Mouse (Mus musculus): ENCODE measurements at regions not wholly inside any gene's neighbourhood (a gene's known extent, or its start where the extent isn't known, plus 50 kb on each side); places are given as distances from the start of the nearest gene placed in this dataset.

DNA sequence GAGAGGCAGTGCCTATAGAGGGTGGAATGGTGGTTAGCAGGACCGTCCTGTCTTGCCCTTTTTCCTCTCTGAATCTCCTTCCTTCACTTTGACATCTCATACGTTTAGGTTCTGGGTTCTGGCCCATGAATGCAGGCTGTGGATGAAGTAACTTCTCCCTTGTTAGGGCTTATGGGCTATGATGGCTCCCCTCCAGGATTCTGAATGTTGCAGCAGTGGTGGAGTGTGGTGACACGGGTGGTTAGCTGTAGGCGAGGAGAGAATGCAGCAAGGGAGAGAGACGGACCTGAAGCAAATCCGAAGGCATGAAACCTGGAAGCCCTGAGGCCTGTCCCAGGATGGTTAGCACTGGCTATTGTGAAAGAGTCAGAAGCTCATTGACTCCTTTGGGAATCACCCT is 204.4 kb upstream of the Gm5148 start:
- Histone ChIP-seq H3K36me3 (replicated peaks) (no peaks in the 10 kb centered on the region), H3K4me3 (no peak overlapping the region)
- WGBS: 88% methylated on average over 6 of the region's 6 CpGs

DNA sequence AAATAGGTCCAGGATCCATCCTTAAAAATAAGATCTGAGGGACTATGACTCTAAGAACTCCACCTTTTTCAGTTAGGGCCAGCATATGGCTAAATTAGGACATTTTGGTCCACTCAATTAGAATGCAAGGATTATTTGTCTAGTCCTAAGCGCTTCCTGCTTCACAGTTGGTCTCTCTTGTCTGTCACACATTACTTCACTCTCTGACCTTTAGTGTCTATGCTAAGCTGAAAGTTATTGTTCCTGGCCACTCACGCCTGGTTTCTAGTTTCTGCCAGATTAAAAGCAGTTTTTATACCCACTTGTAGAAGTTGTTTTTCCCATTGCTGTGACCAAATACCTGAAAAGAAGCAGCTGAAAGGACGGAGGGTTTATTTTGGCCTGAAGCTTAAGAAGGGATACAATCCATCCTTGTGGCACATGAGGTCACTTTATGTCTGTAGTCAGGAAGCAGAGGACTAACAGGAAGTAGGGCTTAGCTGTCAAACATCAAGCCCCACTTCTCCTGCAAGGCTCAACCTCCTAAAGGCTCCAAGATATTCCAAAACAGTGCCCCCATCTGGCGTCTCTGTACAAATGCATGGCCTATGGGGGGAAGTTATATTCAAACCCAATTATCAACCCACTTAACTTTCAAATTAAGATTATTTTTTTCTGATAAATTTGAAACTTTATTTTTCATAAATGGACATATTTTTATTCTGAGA is 195.3 kb upstream of the Gm5148 start:
- WGBS: 60% methylated on average over 4 of the region's 4 CpGs
- H3K4me3 ChIP-seq: no peak overlapping the region
- no peaks in the 10 kb centered on the region for H3K36me3 ChIP-seq (replicated peaks)
- H3K9me3 ChIP-seq: no peaks in the 10 kb centered on the region
- DNase-seq (ENCODE audit: extremely low spot score, low spot score): no peak
- H3K27me3 ChIP-seq (ENCODE audit: poor library complexity, severe bottlenecking): peaks cover 18% of the 10 kb centered on the region
- H3K27ac ChIP-seq: no peak overlapping the region; the same call in 1 of the 2 replicates
- H3K4me1 ChIP-seq: peaks cover 11% of the 10 kb centered on the region

More for the DNA sequence above, 204.4 kb upstream of the Gm5148 start:
- 0 out of 2 replicates have a peak, but pooled peaks cover 3% of the 10 kb centered on the region for H3K4me1 ChIP-seq
- H3K9me3 ChIP-seq: peaks cover 4% of the 10 kb centered on the region; the same call in 1 of the 2 replicates
- no peak overlapping the region for H3K27ac ChIP-seq
- H3K27me3 ChIP-seq (ENCODE audit: poor library complexity, severe bottlenecking): 0 out of 2 replicates have a peak, but pooled peaks cover 5% of the 10 kb centered on the region
- DNase-seq (ENCODE audit: extremely low spot score, low spot score): no peak

DNA sequence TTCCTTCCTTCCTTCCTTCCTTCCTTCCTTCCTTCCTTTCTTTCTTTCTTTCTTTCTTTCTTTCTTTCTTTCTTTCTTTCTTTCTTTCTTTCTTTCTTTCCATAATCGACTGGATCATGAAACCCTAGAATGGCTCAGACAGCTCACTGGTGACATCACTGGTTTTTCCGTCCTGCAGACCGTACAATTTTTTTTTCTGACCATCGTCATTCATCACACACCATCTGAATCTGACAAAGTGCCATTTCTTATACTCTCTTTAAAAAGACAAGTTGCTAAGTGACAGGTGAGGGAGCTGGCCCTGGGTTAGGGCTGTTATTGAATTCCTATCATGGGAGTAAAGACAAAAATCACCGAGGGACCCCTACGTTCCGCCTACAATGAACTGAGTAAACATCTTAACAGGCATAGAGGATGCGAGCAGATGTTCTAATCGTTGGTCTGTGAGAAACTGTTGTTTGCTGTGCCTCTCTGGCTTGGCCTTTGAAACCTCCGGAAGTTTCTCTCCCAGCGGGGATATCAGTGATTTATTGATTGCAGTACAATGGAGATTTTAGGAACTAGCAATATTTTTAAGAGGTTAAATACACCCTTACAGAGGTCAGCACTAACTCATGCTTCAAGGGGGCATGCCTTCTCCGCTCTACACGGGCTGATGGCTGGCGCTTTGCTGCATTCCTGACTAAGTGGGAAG is 192.6 kb upstream of the Gm5148 start:
- DNase-seq (ENCODE audit: extremely low spot score, low spot score): no peak
- Histone ChIP-seq H3K27ac (no peak overlapping the region; the same call in 1 of the 2 replicates), H3K4me3 (no peak overlapping the region), H3K36me3 (replicated peaks) (no peaks in the 10 kb centered on the region), H3K9me3 (no peaks in the 10 kb centered on the region), H3K4me1 (peaks cover 11% of the 10 kb centered on the region), H3K27me3 (ENCODE audit: poor library complexity, severe bottlenecking) (peaks cover 12% of the 10 kb centered on the region)
- WGBS: 60% methylated on average over 14 of the region's 14 CpGs

DNA sequence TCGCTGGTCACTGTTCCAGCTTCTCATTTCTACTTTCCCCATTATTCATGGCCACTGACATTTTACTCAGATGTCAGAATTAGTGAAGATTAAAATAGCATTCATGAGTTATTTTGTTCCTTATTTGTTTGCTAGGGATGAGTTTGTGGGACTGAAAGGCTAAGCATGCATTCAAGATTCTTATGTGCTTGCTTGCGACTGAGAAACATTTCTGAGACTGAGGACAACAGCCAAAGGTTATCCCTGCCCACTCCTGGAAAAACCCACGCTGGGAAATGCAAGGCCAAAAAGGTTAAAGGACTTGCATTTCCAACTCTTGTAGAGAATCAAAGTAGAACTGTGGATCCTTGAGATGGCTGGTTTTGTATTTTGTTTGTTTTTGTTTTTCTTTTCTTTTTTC is 192.0 kb upstream of the Gm5148 start:
- Histone ChIP-seq H3K9me3 (no peaks in the 10 kb centered on the region), H3K27ac (no peak overlapping the region), H3K36me3 (replicated peaks) (no peaks in the 10 kb centered on the region), H3K4me1 (peaks cover 11% of the 10 kb centered on the region), H3K27me3 (ENCODE audit: poor library complexity, severe bottlenecking) (peaks cover 11% of the 10 kb centered on the region), H3K4me3 (no peak overlapping the region)
- DNase-seq (ENCODE audit: extremely low spot score, low spot score): no peak
- WGBS: 69% methylated on average over 3 of the region's 3 CpGs

DNA sequence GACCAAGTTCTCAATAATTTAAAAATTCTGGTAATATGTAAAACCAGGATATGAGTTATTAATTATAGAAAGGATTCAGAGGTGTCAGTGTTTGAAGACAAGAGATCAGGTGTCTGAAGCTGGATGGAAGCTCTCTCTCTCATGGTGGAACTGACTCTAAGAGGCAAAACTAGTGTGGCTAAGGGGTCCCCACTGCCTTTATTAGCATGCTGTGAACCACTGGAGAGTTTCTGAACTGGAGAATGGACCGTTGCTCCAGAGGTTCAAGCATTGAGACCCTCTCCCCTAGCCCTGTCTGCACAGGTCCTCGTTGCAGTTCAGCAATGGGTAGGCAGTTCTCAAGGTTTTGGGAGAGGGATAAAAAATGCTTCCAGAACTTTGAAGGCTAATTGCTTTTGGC is 191.4 kb upstream of the Gm5148 start:
- 75% methylated on average over 2 of the region's 2 CpGs for WGBS
- H3K36me3 ChIP-seq (replicated peaks): no peaks in the 10 kb centered on the region
- peaks cover 11% of the 10 kb centered on the region for H3K4me1 ChIP-seq
- DNase-seq (ENCODE audit: extremely low spot score, low spot score): no peak
- H3K27ac ChIP-seq: no peak overlapping the region
- H3K9me3 ChIP-seq: no peaks in the 10 kb centered on the region
- H3K4me3 ChIP-seq: no peak overlapping the region
- H3K27me3 ChIP-seq (ENCODE audit: poor library complexity, severe bottlenecking): peaks cover 5% of the 10 kb centered on the region; the same call in 1 of the 2 replicates

DNA sequence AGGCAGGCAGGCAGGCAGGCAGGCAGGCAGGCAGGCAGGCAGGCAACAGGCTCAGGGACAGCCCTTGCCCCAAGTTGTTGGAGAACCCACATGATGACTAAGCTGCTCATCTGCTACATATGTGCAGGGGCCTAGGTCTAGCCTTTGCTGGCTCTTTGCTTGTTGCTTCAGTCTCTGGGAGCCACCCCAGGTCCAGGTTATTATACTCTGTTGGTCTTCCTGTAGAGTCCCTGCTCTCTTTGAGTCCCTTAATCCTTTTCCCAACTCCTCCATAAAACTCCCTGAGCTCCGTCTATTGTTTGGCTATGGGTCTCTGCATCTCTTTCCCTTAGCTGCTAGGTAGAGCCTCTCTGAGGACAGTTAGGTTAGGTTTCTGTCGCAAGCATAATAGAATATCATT is 189.8 kb upstream of the Gm5148 start:
- 87% methylated on average over 2 of the region's 2 CpGs for WGBS
- H3K27me3 ChIP-seq (ENCODE audit: poor library complexity, severe bottlenecking): peaks cover 5% of the 10 kb centered on the region; the same call in 1 of the 2 replicates

DNA sequence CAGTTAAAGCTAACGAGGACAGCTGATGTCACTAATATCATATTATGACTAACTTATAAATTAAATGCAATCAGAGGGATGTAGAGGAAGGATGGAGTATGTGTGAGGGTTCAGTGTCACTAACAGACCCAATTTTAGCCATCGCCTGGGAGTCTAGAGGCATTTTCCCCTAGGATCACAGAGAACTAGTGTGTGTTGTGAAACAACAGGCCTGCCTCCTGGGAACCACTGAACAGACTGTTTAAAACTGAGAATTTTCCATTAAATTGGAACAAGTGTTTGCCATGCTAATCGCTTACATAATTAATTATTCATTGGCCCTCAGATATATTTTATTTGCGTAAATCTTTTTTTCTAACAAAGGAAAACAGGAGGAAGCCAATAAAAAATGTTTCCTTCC is 185.5 kb upstream of the Gm5148 start:
- 94% methylated on average over 4 of the region's 4 CpGs for WGBS

More for the DNA sequence above, 189.8 kb upstream of the Gm5148 start:
- no peak for DNase-seq (ENCODE audit: extremely low spot score, low spot score)
- Histone ChIP-seq H3K9me3 (no peaks in the 10 kb centered on the region), H3K36me3 (replicated peaks) (no peaks in the 10 kb centered on the region), H3K27ac (no peak overlapping the region), H3K4me3 (no peak overlapping the region), H3K4me1 (peaks cover 11% of the 10 kb centered on the region)

DNA sequence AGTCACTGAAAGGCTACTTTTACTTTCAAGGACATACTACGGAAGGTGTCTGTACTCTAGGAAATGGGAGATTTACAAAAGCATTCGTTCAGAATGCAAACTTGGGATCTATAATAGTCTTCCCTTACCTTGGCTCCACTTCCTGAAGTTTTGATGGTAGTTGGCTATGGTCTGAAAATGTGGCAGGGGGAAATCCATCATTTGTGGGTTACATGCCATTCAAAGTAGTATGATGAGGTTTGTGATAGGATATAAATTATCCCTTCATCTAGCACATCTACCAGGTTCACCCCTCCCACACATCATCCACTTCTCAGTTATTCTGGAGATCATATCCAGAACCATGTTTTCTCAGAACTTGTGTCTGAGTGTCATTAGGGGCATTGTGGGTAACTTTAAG is 184.7 kb upstream of the Gm5148 start:
- DNase-seq (ENCODE audit: extremely low spot score, low spot score): no peak
- no peak overlapping the region for H3K4me3 ChIP-seq
- no peak overlapping the region for H3K27ac ChIP-seq
- H3K27me3 ChIP-seq (ENCODE audit: poor library complexity, severe bottlenecking): no peaks in the 10 kb centered on the region
- peaks cover 20% of the 10 kb centered on the region for H3K4me1 ChIP-seq
- H3K9me3 ChIP-seq: no peaks in the 10 kb centered on the region
- 85% methylated on average over 2 of the region's 2 CpGs for WGBS
- H3K36me3 ChIP-seq (replicated peaks): no peaks in the 10 kb centered on the region

More for the DNA sequence above, 185.5 kb upstream of the Gm5148 start:
- Histone ChIP-seq H3K4me3 (no peak overlapping the region), H3K4me1 (peaks cover 20% of the 10 kb centered on the region), H3K27ac (no peak overlapping the region), H3K27me3 (ENCODE audit: poor library complexity, severe bottlenecking) (peaks cover under 1% of the 10 kb centered on the region; the same call in 1 of the 2 replicates), H3K9me3 (no peaks in the 10 kb centered on the region), H3K36me3 (replicated peaks) (no peaks in the 10 kb centered on the region)
- DNase-seq (ENCODE audit: extremely low spot score, low spot score): no peak

DNA sequence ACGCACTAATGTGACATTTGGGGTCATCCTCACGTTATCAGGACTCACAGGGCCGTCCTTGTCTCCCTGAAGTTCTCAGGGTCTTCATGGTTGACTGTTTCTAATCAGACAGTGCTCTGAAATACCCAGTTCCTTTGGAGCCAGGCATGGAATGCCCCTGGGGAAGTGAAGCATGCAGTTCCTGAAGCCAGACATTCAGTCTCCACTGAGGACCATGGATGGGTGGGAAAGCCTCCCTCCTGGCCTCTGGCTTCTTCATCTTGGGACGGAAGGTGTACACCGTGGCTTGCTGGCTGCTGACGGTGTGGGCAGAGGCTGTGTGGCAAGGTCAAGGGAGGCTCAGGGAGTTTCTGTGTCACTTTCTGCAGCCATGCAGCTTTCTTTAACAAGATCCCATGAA is 184.2 kb upstream of the Gm5148 start:
- no peak overlapping the region for H3K4me3 ChIP-seq
- no peaks in the 10 kb centered on the region for H3K36me3 ChIP-seq (replicated peaks)
- 65% methylated on average over 6 of the region's 6 CpGs for WGBS
- H3K9me3 ChIP-seq: no peaks in the 10 kb centered on the region
- H3K27me3 ChIP-seq (ENCODE audit: poor library complexity, severe bottlenecking): no peaks in the 10 kb centered on the region
- peak overlapping the region; percentile 48; the same call in 1 of the 2 replicates for H3K27ac ChIP-seq
- H3K4me1 ChIP-seq: peaks cover 20% of the 10 kb centered on the region
- no peak for DNase-seq (ENCODE audit: extremely low spot score, low spot score)

DNA sequence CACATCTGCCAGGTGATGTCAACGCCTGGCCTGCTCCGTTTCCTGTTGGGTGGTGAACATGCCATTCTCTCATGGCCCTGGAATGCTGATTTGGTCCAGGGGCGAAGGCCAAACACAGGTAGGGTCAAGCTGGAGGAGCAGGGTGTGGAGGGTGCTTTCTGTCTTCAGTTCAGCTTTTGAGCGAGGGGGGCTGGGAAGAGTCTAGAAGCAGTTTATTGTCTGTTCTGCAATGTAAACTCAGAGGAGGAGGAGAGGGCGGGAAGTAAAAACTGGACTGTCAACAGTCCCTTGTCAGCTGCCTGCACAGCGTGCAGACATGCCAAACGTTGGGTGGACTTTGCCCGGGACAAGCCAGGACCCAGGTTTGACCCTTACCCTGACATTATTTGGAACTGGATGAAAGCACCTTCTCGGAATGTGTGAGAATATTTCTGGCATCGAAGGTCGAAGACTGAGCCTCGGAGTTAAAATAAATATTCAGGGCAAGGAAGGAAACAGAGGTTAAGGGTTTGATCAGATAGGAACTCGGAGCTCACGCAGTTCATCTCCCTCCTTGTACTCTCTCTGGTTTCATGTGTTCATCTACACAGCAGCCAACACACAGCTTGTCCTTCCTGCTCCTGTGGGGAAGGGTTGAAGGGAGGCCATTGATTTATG is 183.3 kb upstream of the Gm5148 start:
- H3K4me1 ChIP-seq: peaks cover 20% of the 10 kb centered on the region
- H3K9me3 ChIP-seq: no peaks in the 10 kb centered on the region
- H3K27ac ChIP-seq: peak overlapping the region; percentile 60; the same call in 1 of the 2 replicates
- WGBS: 76% methylated on average over 14 of the region's 14 CpGs
- H3K36me3 ChIP-seq (replicated peaks): no peaks in the 10 kb centered on the region
- no peak for DNase-seq (ENCODE audit: extremely low spot score, low spot score)
- H3K27me3 ChIP-seq (ENCODE audit: poor library complexity, severe bottlenecking): no peaks in the 10 kb centered on the region
- H3K4me3 ChIP-seq: no peak overlapping the region

DNA sequence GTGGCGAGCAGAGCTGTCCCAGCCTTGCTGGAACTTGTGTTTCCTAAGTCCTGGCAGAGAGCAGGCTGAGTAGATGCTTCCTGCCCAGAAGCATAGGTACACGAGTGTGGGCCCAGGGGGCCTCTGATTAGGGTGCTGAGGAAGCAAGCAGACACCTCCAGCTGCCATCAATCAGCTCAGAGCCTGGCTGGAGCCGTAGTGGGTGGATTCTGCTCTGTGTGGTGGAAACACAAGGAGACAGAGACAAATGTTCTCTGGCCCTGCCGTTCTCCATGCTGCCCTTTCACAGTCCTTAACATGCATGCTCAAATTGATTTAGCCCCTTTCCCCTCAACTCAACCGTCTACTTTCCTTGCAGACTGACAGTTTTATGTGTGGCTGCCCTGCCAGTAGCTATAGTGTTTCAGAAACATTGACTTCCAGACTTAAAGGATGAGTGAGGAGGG is 182.5 kb upstream of the Gm5148 start:
- WGBS: 48% methylated on average over 5 of the region's 5 CpGs
- H3K4me3 ChIP-seq: no peak overlapping the region
- DNase-seq (ENCODE audit: extremely low spot score, low spot score): no peak
- H3K9me3 ChIP-seq: no peaks in the 10 kb centered on the region
- peak overlapping the region; percentile 76 for H3K27ac ChIP-seq
- peaks cover 20% of the 10 kb centered on the region for H3K4me1 ChIP-seq
- no peaks in the 10 kb centered on the region for H3K36me3 ChIP-seq (replicated peaks)
- H3K27me3 ChIP-seq (ENCODE audit: poor library complexity, severe bottlenecking): no peaks in the 10 kb centered on the region

DNA sequence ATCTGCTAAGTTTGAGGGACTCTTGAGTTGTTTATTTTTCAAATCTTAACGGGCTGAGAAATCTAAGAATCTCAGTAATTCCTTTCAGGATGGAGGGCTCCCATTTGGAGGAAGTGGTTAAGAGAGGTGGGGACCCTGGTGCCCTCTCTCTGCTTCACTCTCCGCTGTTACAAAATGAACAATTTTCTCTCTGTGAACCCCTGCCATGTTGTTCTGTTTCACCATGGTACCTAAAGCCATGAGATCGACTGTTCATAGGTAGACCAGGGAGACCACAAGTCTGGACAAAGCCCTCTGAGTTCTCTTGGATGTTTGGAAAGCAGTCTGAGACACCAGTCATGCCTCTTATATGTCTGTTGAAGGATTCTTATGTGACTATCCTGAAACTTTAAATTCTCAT is 179.9 kb upstream of the Gm5148 start:
- WGBS: 83% methylated on average over 3 of the region's 3 CpGs
- Histone ChIP-seq H3K27me3 (ENCODE audit: poor library complexity, severe bottlenecking) (peaks cover under 1% of the 10 kb centered on the region; the same call in 1 of the 2 replicates), H3K9me3 (no peaks in the 10 kb centered on the region), H3K27ac (no peak overlapping the region; the same call in 1 of the 2 replicates), H3K4me3 (no peak overlapping the region), H3K36me3 (replicated peaks) (no peaks in the 10 kb centered on the region), H3K4me1 (peaks cover 21% of the 10 kb centered on the region)
- DNase-seq (ENCODE audit: extremely low spot score, low spot score): no peak
